Mouse (Mus musculus): ENCODE measurements around the gene Smpd2. TPM values are rescaled to one million over a fixed set of nuclear protein-coding genes. Genes with fewer than 3 reads are reported as not detected.
"Not testable (repeated sequence)": the region's sequence is repeated elsewhere in the genome, so short reads cannot be mapped to it uniquely, and the experiment has no call there.

Smpd2 gene
- polyA plus RNA-seq, 1 experiment = 26.4 TPM

GRCm38 (mm10) chr10:41514301-41514700 lies 24.1 kb upstream of the Smpd2 start:
- Histone ChIP-seq H3K4me3 (no peak overlapping the region), H3K4me2 (ENCODE audit: low read depth) (no peak overlapping the region), H3K36me3 (ENCODE audit: control insufficient read depth, insufficient read depth) (no peaks in the 10 kb centered on the region), H3ac (ENCODE audit: control insufficient read depth, insufficient read length) (no peak overlapping the region), H3K27me3 (ENCODE audit: control insufficient read depth, insufficient read depth, insufficient read length) (no peaks in the 10 kb centered on the region), H3K79me2 (ENCODE audit: control insufficient read depth, insufficient read depth) (no peaks in the 10 kb centered on the region)
- TF ChIP-seq POLR2A (IDR thresholded peaks at IDR 0.05; ENCODE audit: insufficient read length, low read depth) (no peak), MAX (IDR thresholded peaks at IDR 0.05; ENCODE audit: low read depth) (no peak), MYOG (IDR thresholded peaks at IDR 0.05; ENCODE audit: control insufficient read depth in 1 of 3, insufficient read depth in 1 of 3, insufficient read length in 2 of 3, low read depth in 2 of 3) (no peak), REST (IDR thresholded peaks at IDR 0.05; ENCODE audit: insufficient read depth, insufficient read length) (no peak), CEBPB (IDR thresholded peaks at IDR 0.05; ENCODE audit: insufficient read depth, poor library complexity, severe bottlenecking) (no peak), TCF12 (IDR thresholded peaks at IDR 0.05; ENCODE audit: insufficient read depth, poor library complexity, severe bottlenecking) (no peak), TCF3 (IDR thresholded peaks at IDR 0.05; ENCODE audit: insufficient read length, low read depth) (no peak), USF1 (IDR thresholded peaks at IDR 0.05; ENCODE audit: low read depth) (no peak), MYOD1 (IDR thresholded peaks at IDR 0.05; ENCODE audit: control insufficient read depth in 1 of 3, insufficient read length in 2 of 3, low read depth in 2 of 3) (no peak), SRF (IDR thresholded peaks at IDR 0.05; ENCODE audit: control insufficient read depth, insufficient read length, low read depth) (no peak), E2F4 (IDR thresholded peaks at IDR 0.05; ENCODE audit: insufficient read depth) (no peak), POLR2AphosphoS2 (IDR thresholded peaks at IDR 0.05; ENCODE audit: insufficient read length, low read depth) (no peak)

- Histone ChIP-seq H3K4me2 (ENCODE audit: low read depth) (no peak overlapping the region), H3K27me3 (ENCODE audit: control insufficient read depth, insufficient read depth, insufficient read length) (no peaks in the 10 kb centered on the region), H3K4me3 (no peak overlapping the region), H3K79me2 (ENCODE audit: control insufficient read depth, insufficient read depth) (no peaks in the 10 kb centered on the region), H3K36me3 (ENCODE audit: control insufficient read depth, insufficient read depth) (no peaks in the 10 kb centered on the region), H3ac (ENCODE audit: control insufficient read depth, insufficient read length) (no peak overlapping the region)
- TF ChIP-seq E2F4 (IDR thresholded peaks at IDR 0.05; ENCODE audit: insufficient read depth) (no peak), TCF12 (IDR thresholded peaks at IDR 0.05; ENCODE audit: insufficient read depth, poor library complexity, severe bottlenecking) (no peak), TCF3 (IDR thresholded peaks at IDR 0.05; ENCODE audit: insufficient read length, low read depth) (no peak), SRF (IDR thresholded peaks at IDR 0.05; ENCODE audit: control insufficient read depth, insufficient read length, low read depth) (no peak), POLR2A (IDR thresholded peaks at IDR 0.05; ENCODE audit: insufficient read length, low read depth) (no peak), MAX (IDR thresholded peaks at IDR 0.05; ENCODE audit: low read depth) (no peak), CEBPB (IDR thresholded peaks at IDR 0.05; ENCODE audit: insufficient read depth, poor library complexity, severe bottlenecking) (no peak), MYOG (IDR thresholded peaks at IDR 0.05; ENCODE audit: control insufficient read depth in 1 of 3, insufficient read depth in 1 of 3, insufficient read length in 2 of 3, low read depth in 2 of 3) (no peak), POLR2AphosphoS2 (IDR thresholded peaks at IDR 0.05; ENCODE audit: insufficient read length, low read depth) (no peak), REST (IDR thresholded peaks at IDR 0.05; ENCODE audit: insufficient read depth, insufficient read length) (no peak)
These were observed 19.0 kb upstream of the Smpd2 start for GRCm38 (mm10) chr10:41509160-41509559.

- not testable (repeated sequence) for H3K27me3 ChIP-seq (ENCODE audit: control insufficient read depth, insufficient read depth, insufficient read length); H3ac ChIP-seq (ENCODE audit: control insufficient read depth, insufficient read length); H3K4me3 ChIP-seq; H3K79me2 ChIP-seq (ENCODE audit: control insufficient read depth, insufficient read depth); H3K36me3 ChIP-seq (ENCODE audit: control insufficient read depth, insufficient read depth); H3K4me2 ChIP-seq (ENCODE audit: low read depth)
- TF ChIP-seq SRF (IDR thresholded peaks at IDR 0.05; ENCODE audit: control insufficient read depth, insufficient read length, low read depth) = peak; percentile 27
These were observed 15.3 kb upstream of the Smpd2 start for GRCm38 (mm10) chr10:41505446-41505845.

GRCm38 (mm10) chr10:41504996-41505395 lies 14.8 kb upstream of the Smpd2 start:
- no peak overlapping the region for H3K4me2 ChIP-seq (ENCODE audit: low read depth)
- no peak overlapping the region for H3K4me3 ChIP-seq
- H3ac ChIP-seq (ENCODE audit: control insufficient read depth, insufficient read length) = no peak overlapping the region
- H3K36me3 ChIP-seq (ENCODE audit: control insufficient read depth, insufficient read depth) = no peaks in the 10 kb centered on the region
- TF ChIP-seq E2F4 (IDR thresholded peaks at IDR 0.05; ENCODE audit: insufficient read depth) (no peak), MYOD1 (IDR thresholded peaks at IDR 0.05; ENCODE audit: control insufficient read depth in 1 of 3, insufficient read length in 2 of 3, low read depth in 2 of 3) (no peak), USF1 (IDR thresholded peaks at IDR 0.05; ENCODE audit: low read depth) (no peak), POLR2AphosphoS2 (IDR thresholded peaks at IDR 0.05; ENCODE audit: insufficient read length, low read depth) (no peak), MAX (IDR thresholded peaks at IDR 0.05; ENCODE audit: low read depth) (no peak), SRF (IDR thresholded peaks at IDR 0.05; ENCODE audit: control insufficient read depth, insufficient read length, low read depth) (no peak), TCF3 (IDR thresholded peaks at IDR 0.05; ENCODE audit: insufficient read length, low read depth) (no peak), POLR2A (IDR thresholded peaks at IDR 0.05; ENCODE audit: insufficient read length, low read depth) (no peak), TCF12 (IDR thresholded peaks at IDR 0.05; ENCODE audit: insufficient read depth, poor library complexity, severe bottlenecking) (no peak), REST (IDR thresholded peaks at IDR 0.05; ENCODE audit: insufficient read depth, insufficient read length) (no peak), MYOG (IDR thresholded peaks at IDR 0.05; ENCODE audit: control insufficient read depth in 1 of 3, insufficient read depth in 1 of 3, insufficient read length in 2 of 3, low read depth in 2 of 3) (no peak)
- H3K79me2 ChIP-seq (ENCODE audit: control insufficient read depth, insufficient read depth) = no peaks in the 10 kb centered on the region
- H3K27me3 ChIP-seq (ENCODE audit: control insufficient read depth, insufficient read depth, insufficient read length) = no peaks in the 10 kb centered on the region

- TF ChIP-seq POLR2AphosphoS2 (IDR thresholded peaks at IDR 0.05; ENCODE audit: insufficient read length, low read depth) = no peak
- TF ChIP-seq TCF12 (IDR thresholded peaks at IDR 0.05; ENCODE audit: insufficient read depth, poor library complexity, severe bottlenecking) = no peak
- TF ChIP-seq POLR2A (IDR thresholded peaks at IDR 0.05; ENCODE audit: insufficient read length, low read depth) = no peak
- TF ChIP-seq CEBPB (IDR thresholded peaks at IDR 0.05; ENCODE audit: insufficient read depth, poor library complexity, severe bottlenecking) = no peak
- no peak for TF ChIP-seq E2F4 (IDR thresholded peaks at IDR 0.05; ENCODE audit: insufficient read depth)
- no peak for TF ChIP-seq REST (IDR thresholded peaks at IDR 0.05; ENCODE audit: insufficient read depth, insufficient read length)
- TF ChIP-seq TCF3 (IDR thresholded peaks at IDR 0.05; ENCODE audit: insufficient read length, low read depth) = no peak
- TF ChIP-seq USF1 (IDR thresholded peaks at IDR 0.05; ENCODE audit: low read depth) = peak; percentile 72
- TF ChIP-seq MAX (IDR thresholded peaks at IDR 0.05; ENCODE audit: low read depth) = no peak
- TF ChIP-seq SRF (IDR thresholded peaks at IDR 0.05; ENCODE audit: control insufficient read depth, insufficient read length, low read depth) = peak; percentile 46
- TF ChIP-seq MYOD1 (IDR thresholded peaks at IDR 0.05; ENCODE audit: control insufficient read depth in 1 of 3, insufficient read length in 2 of 3, low read depth in 2 of 3) = no peak
- TF ChIP-seq MYOG (IDR thresholded peaks at IDR 0.05; ENCODE audit: control insufficient read depth in 1 of 3, insufficient read depth in 1 of 3, insufficient read length in 2 of 3, low read depth in 2 of 3) = no peak
- no peak overlapping the region for H3K4me3 ChIP-seq
- peaks cover 3% of the 10 kb centered on the region for H3K27me3 ChIP-seq (ENCODE audit: control insufficient read depth, insufficient read depth, insufficient read length)
- H3K36me3 ChIP-seq (ENCODE audit: control insufficient read depth, insufficient read depth) = no peaks in the 10 kb centered on the region
- H3K4me2 ChIP-seq (ENCODE audit: low read depth) = peak overlapping the region; percentile 20
- no peak overlapping the region for H3ac ChIP-seq (ENCODE audit: control insufficient read depth, insufficient read length)
- H3K79me2 ChIP-seq (ENCODE audit: control insufficient read depth, insufficient read depth) = no peaks in the 10 kb centered on the region
These were observed 10.8 kb upstream of the Smpd2 start for GRCm38 (mm10) chr10:41500941-41501340.
